Mouse (Mus musculus) left cerebral cortex, adult 2 months (tissue): Measurements from ENCODE around the gene Neurl1a. TPM values are rescaled to one million over a fixed set of nuclear protein-coding genes. Genes with fewer than 3 reads are reported as not detected.
"Not testable (repeated sequence)": the region's sequence is repeated elsewhere in the genome, so short reads cannot be mapped to it uniquely, and the experiment has no call there.

Experiments
- DNase-seq, 2 experiments: peaks; one replicate each; pipeline ENCODE4 v3.0.0; 2021 to 2022; ENCODE audit warnings: low spot score in 2 of 2, mixed read lengths in 1 of 2; ENCODE audit errors: extremely low spot score in 1 of 2
- H3K27ac ChIP-seq: fragments of 200-600 bp; 2 replicates; pipeline ENCODE4 v1.8.1; 2022
- H3K4me3 ChIP-seq: fragments of 200-600 bp; 2 replicates; pipeline ENCODE4 v1.8.1; 2022
- CTCF ChIP-seq: fragments of 200-600 bp; IDR thresholded peaks from 2 replicates; pipeline ENCODE4 v1.8.1; 2022; ENCODE audit warnings: antibody characterized with exemption, mild to moderate bottlenecking, moderate library complexity
- intact Hi-C: fragments of 180-260 bp; cut with DNase I; formaldehyde crosslinking; loops from one replicate; pipeline ENCODE4 v1.15.1; 2025
- long read RNA-seq, 2 experiments: library from polyadenylated mRNA; stranded (forward); transcript quantifications; one replicate each; pipeline ENCODE4 v2.0.0; 2021; ENCODE audit warnings: borderline mapping rate in 2 of 2
- total RNA-seq, 2 experiments: library from RNA; stranded (reverse); gene quantifications; 2 replicates each; pipeline ENCODE4 v1.2.3; 2021

Neurl1a gene
- 100 to 1,000 TPM; 178 to 194 TPM for total RNA-seq
- long read RNA-seq, experiment 1, full-length matches to known transcripts = 438 of 581 reads
- long read RNA-seq, experiment 1, partial matches to known transcripts = 88 of 581 reads
- long read RNA-seq, experiment 1, other reads (novel, unspliced or antisense) = 55 of 581 reads
- long read RNA-seq, experiment 2, full-length matches to known transcripts = 421 of 537 reads
- long read RNA-seq, experiment 2, partial matches to known transcripts = 75 of 537 reads
- long read RNA-seq, experiment 2, other reads (novel, unspliced or antisense) = 41 of 537 reads

- intact Hi-C loops = loop anchor here (2.0 to 5.0 kb wide), 2 partner anchors 44 to 82 kb away; no protein-coding TSS in a partner anchor
- peak; percentile 65 to 67 for DNase-seq
- peak within 1 kb of the TSS; percentile 62 for H3K4me3 ChIP-seq
These were observed at the start of gene Neurl1a for GRCm38 (mm10) chr19:47178431-47179271. TSS of gene Neurl1a (plus strand) at chr19:47178820.

GRCm38 (mm10) chr19:47128835-47129234, 49.8 kb upstream of the Neurl1a start:
- TF ChIP-seq CTCF = no peak

More at GRCm38 (mm10) chr19:47178431-47179271, at the start of gene Neurl1a:
- no peak for TF ChIP-seq CTCF
- peak within 1 kb of the TSS; percentile 86 for H3K27ac ChIP-seq

GRCm38 (mm10) chr19:47130551-47131125, 48.0 kb upstream of the Neurl1a start:
- no peak overlapping the region for H3K27ac ChIP-seq
- DNase-seq = no peak
- intact Hi-C loops = no loop called here
- no peak overlapping the region for H3K4me3 ChIP-seq
- TF ChIP-seq CTCF = no peak

More at GRCm38 (mm10) chr19:47128835-47129234, 49.8 kb upstream of the Neurl1a start:
- Histone ChIP-seq H3K27ac (no peak overlapping the region), H3K4me3 (no peak overlapping the region)
- intact Hi-C loops = no loop called here
- DNase-seq = no peak

GRCm38 (mm10) chr19:47133161-47133560, 45.5 kb upstream of the Neurl1a start:
- peak overlapping the region; percentile 53 for H3K27ac ChIP-seq
- DNase-seq = no peak
- TF ChIP-seq CTCF = no peak
- no peak overlapping the region for H3K4me3 ChIP-seq
- intact Hi-C loops = no loop called here

GRCm38 (mm10) chr19:47135568-47135967, 43.1 kb upstream of the Neurl1a start:
- intact Hi-C loops = no loop called here
- no peak overlapping the region for H3K4me3 ChIP-seq
- DNase-seq = no peak
- H3K27ac ChIP-seq = no peak overlapping the region
- no peak for TF ChIP-seq CTCF

GRCm38 (mm10) chr19:47136170-47136569, 42.5 kb upstream of the Neurl1a start:
- TF ChIP-seq CTCF = no peak
- H3K4me3 ChIP-seq = no peak overlapping the region; the same call in 1 of the 2 replicates
- intact Hi-C loops = no loop called here
- H3K27ac ChIP-seq = no peak overlapping the region
- DNase-seq = no peak

- intact Hi-C loops = no loop called here
- DNase-seq = peak; percentile 31 to 48
- peak overlapping the region; percentile 64 for H3K4me3 ChIP-seq
- no peak for TF ChIP-seq CTCF
- peak overlapping the region; percentile 86 for H3K27ac ChIP-seq
These were observed 41.5 kb upstream of the Neurl1a start for GRCm38 (mm10) chr19:47137051-47137581.

GRCm38 (mm10) chr19:47137771-47138421, 40.7 kb upstream of the Neurl1a start, which contains the start of gene Calhm2:
TSS of gene Calhm2 (minus strand) at chr19:47138294.
- TF ChIP-seq CTCF = no peak
- peak within 1 kb of the TSS; percentile 86 for H3K27ac ChIP-seq

GRCm38 (mm10) chr19:47139611-47140010, 39.0 kb upstream of the Neurl1a start:
- H3K4me3 ChIP-seq, H3K27ac ChIP-seq, DNase-seq: not testable (repeated sequence)
- intact Hi-C loops = loop anchor here (2.0 kb wide), 1 partner anchor 29 kb away; no protein-coding TSS in a partner anchor

More at GRCm38 (mm10) chr19:47137771-47138421, 40.7 kb upstream of the Neurl1a start, which contains the start of gene Calhm2:
- intact Hi-C loops = loop anchor here (1.0 to 2.0 kb wide), 2 partner anchors 23 to 31 kb away; no protein-coding TSS in a partner anchor
- peak within 1 kb of the TSS; percentile 64 for H3K4me3 ChIP-seq
- DNase-seq = peak; percentile 39 to 69

- intact Hi-C loops = no loop called here
- TF ChIP-seq CTCF = no peak
- no peak overlapping the region for H3K4me3 ChIP-seq
- no peak overlapping the region for H3K27ac ChIP-seq
- no peak for DNase-seq
These were observed 36.2 kb upstream of the Neurl1a start for GRCm38 (mm10) chr19:47142438-47142837.

GRCm38 (mm10) chr19:47144154-47144553, 34.5 kb upstream of the Neurl1a start, which contains the start of gene Calhm1:
TSS of gene Calhm1 (minus strand) at chr19:47144254.
- Histone ChIP-seq H3K4me3 (no peak within 1 kb of the TSS), H3K27ac (no peak within 1 kb of the TSS)
- no peak for TF ChIP-seq CTCF
- no peak for DNase-seq
- intact Hi-C loops = no loop called here
